Comparison of ENCODE assay signal across 9 mouse cellular contexts in the genomic region with DNA sequence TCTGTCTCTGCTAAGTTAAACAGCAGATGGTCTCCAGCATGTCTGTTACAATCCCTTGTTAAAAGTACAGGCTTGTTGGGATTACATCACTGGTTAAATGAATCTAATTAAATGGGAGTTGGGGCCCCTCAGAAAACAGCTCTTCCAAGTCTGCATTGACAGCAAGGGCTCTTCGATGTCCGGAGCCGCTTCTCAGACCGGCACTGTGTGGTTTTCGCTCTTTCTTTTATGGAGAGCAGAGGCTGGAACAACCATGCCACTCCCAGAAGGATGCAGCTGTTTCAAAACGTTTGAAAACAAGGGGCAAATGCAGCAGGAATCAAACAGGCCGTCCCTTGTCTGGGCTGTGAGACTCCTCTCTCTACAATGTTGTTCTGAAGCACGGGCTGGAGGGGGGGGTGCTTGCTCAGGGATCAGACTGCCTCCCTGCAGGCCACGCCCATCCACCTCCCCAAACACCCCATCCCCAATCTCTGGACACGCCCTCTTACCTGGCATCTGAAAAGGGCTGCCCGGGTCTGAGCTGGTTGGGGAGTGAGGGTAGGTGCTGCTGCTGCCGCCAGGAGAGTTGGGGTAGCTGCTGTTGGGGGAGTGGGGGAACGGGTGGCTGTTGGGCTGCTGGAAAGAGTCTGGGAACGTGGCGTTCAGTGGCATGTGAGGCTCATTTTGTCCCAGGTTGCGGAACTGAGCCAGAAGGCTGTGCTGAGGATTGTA. TPM values are rescaled to one million over a fixed set of nuclear protein-coding genes. Genes with fewer than 3 reads are reported as not detected.
DNase-seq lines count a peak whose midpoint lies in the region; ATAC-seq lines count a peak whose summit lies in the region.
"Had no signal": no experiment of that assay in that cellular context is flagged by ENCODE, and none has a peak within 500 bp of the region (broad histone marks: within the 10 kb centered on the region; RNA-seq: fewer than 3 reads in every experiment).

No protein-coding gene starts in this region.

- 54% methylated on average over 16 of the region's 16 CpGs for WGBS in kidney, embryonic 15.5 days
- WGBS in forebrain, embryonic 11.5 days = 28% methylated on average over 16 of the region's 16 CpGs
- 52% methylated on average over 16 of the region's 16 CpGs for WGBS in stomach, embryonic 14.5 days

- H3K4me2 ChIP-seq in kidney, embryonic 15.5 days = no peak overlapping the region
- peak overlapping the region; percentile 20; the same call in 1 of the 2 replicates for H3K4me2 ChIP-seq in forebrain, embryonic 11.5 days (ENCODE audit: low read depth, low read length, severe bottlenecking)
- no peak overlapping the region for H3K4me2 ChIP-seq in stomach, embryonic 14.5 days (replicated peaks; ENCODE audit: low read depth, low read length)
- H3K4me2 ChIP-seq: heart, embryonic 15.5 days had no signal

- ATAC-seq in kidney, embryonic 15.5 days (replicated peaks; ENCODE audit: low FRiP score) = peak; percentile 43
- ATAC-seq in forebrain, embryonic 11.5 days (replicated peaks; ENCODE audit: low FRiP score) = peak; percentile 82
- peak; percentile 57 for ATAC-seq in stomach, embryonic 14.5 days (ENCODE audit: insufficient number of reproducible peaks, insufficient read depth, low FRiP score, low read depth)
- ATAC-seq in cerebellum, adult (ENCODE audit: insufficient number of reproducible peaks, low FRiP score, low TSS enrichment) = no peak

- peak overlapping the region; percentile 5; the same call in 1 of the 2 replicates for H3K27ac ChIP-seq in kidney, embryonic 15.5 days
- peak overlapping the region; percentile 20; the same call in 1 of the 2 replicates for H3K27ac ChIP-seq in forebrain, embryonic 11.5 days (ENCODE audit: low read depth, low read length)
- peak overlapping the region; percentile 40 for H3K27ac ChIP-seq in stomach, embryonic 14.5 days (ENCODE audit: low read length)
- H3K27ac ChIP-seq: heart, embryonic 15.5 days had no signal

- H3K9me3 ChIP-seq in kidney, embryonic 15.5 days (replicated peaks) = no peaks in the 10 kb centered on the region
- no peaks in the 10 kb centered on the region for H3K9me3 ChIP-seq in forebrain, embryonic 11.5 days (ENCODE audit: control insufficient read depth, low read length)
- H3K9me3 ChIP-seq in stomach, embryonic 14.5 days (ENCODE audit: control insufficient read depth, low read depth, low read length) = no peaks in the 10 kb centered on the region
- H3K9me3 ChIP-seq: heart, embryonic 15.5 days had no signal

- no peaks in the 10 kb centered on the region for H3K27me3 ChIP-seq in kidney, embryonic 15.5 days
- no peaks in the 10 kb centered on the region for H3K27me3 ChIP-seq in forebrain, embryonic 11.5 days (ENCODE audit: control insufficient read depth, insufficient read depth, low read length)
- H3K27me3 ChIP-seq in stomach, embryonic 14.5 days (ENCODE audit: control insufficient read depth, insufficient read depth, low read length) = no peaks in the 10 kb centered on the region
- H3K27me3 ChIP-seq: heart, embryonic 15.5 days had no signal

- no peak overlapping the region for H3K4me3 ChIP-seq in kidney, embryonic 15.5 days (replicated peaks)
- H3K4me3 ChIP-seq in forebrain, embryonic 11.5 days (ENCODE audit: low read depth, low read length) = no peak overlapping the region
- H3K4me3 ChIP-seq in stomach, embryonic 14.5 days (ENCODE audit: low read depth, low read length) = no peak overlapping the region
- H3K4me3 ChIP-seq: heart, embryonic 15.5 days had no signal

- no peak overlapping the region for H3K9ac ChIP-seq in kidney, embryonic 15.5 days
- no peak overlapping the region for H3K9ac ChIP-seq in forebrain, embryonic 11.5 days (ENCODE audit: low read length)
- H3K9ac ChIP-seq in stomach, embryonic 14.5 days (replicated peaks; ENCODE audit: low read depth, low read length) = no peak overlapping the region
- H3K9ac ChIP-seq: heart, embryonic 15.5 days had no signal

- H3K36me3 ChIP-seq in kidney, embryonic 15.5 days = peaks cover 56% of the 10 kb centered on the region
- H3K36me3 ChIP-seq in forebrain, embryonic 11.5 days (ENCODE audit: control insufficient read depth, insufficient read depth, low read length) = no peaks in the 10 kb centered on the region; the same call in 1 of the 2 replicates
- H3K36me3 ChIP-seq in stomach, embryonic 14.5 days (ENCODE audit: control insufficient read depth, insufficient read depth, low read length) = peaks cover 14% of the 10 kb centered on the region; the same call in 1 of the 2 replicates

- no peak for DNase-seq in kidney, postnatal 14 days
- DNase-seq in forebrain, embryonic 11.5 days (ENCODE audit: low spot score) = peak; percentile 66
- DNase-seq in layer of hippocampus, postnatal 10 days (ENCODE audit: low spot score in 2 of 2) = peak; percentile 35 to 38
- DNase-seq in urinary bladder, adult 2 months (ENCODE audit: low spot score) = no peak
- DNase-seq in urinary bladder, postnatal 14 days (ENCODE audit: low spot score) = no peak

- H3K4me1 ChIP-seq in kidney, embryonic 15.5 days = peaks cover 23% of the 10 kb centered on the region
- peaks cover 8% of the 10 kb centered on the region; the same call in 1 of the 2 replicates for H3K4me1 ChIP-seq in forebrain, embryonic 11.5 days (replicated peaks; ENCODE audit: control insufficient read depth, insufficient read depth, low read length)
- H3K4me1 ChIP-seq in stomach, embryonic 14.5 days (ENCODE audit: control insufficient read depth, insufficient read depth, low read length) = peaks cover 47% of the 10 kb centered on the region; the same call in 1 of the 2 replicates

RNA-seq across cellular contexts. Expression of gene Smad1, which starts 43.4 kb away (rescaled TPM):
- 40.0 and 41.0 TPM in 2 replicates for polyA plus RNA-seq in kidney, embryonic 15.5 days (2015; fragmentation: Nextera tagmentation; extraction: Ambion mirVana)
- polyA plus RNA-seq in forebrain, embryonic 11.5 days (2014; fragmentation: Nextera tagmentation; extraction: Ambion mirVana) = 57.6 and 64.8 TPM in 2 replicates
- 10 to 100 TPM; 29.0 to 33.2 TPM for total RNA-seq in layer of hippocampus, postnatal 10 days (2021)
- 50.5 and 54.8 TPM in 2 replicates for polyA plus RNA-seq in stomach, embryonic 14.5 days (2014; fragmentation: Nextera tagmentation; extraction: Ambion mirVana)
- 32.6 and 35.6 TPM in 2 replicates for polyA plus RNA-seq in urinary bladder, adult 2 months (2012; rRNA removed)

Comparison
In these comparisons a context has a peak if more than half of its experiments do, and no peak if none do; other contexts are left out.
1. DNase-seq: peak in forebrain, embryonic 11.5 days (single experiment) and layer of hippocampus, postnatal 10 days (2 of 2); none in kidney, postnatal 14 days (single experiment), urinary bladder, adult 2 months (single experiment) and urinary bladder, postnatal 14 days (single experiment).
2. Peak in every context shown above with its lines, with median percentiles within 50 percentile points of each other: H3K27ac ChIP-seq.